Mouse (Mus musculus): Measurements from ENCODE around the gene Nrn1. TPM values are rescaled to one million over a fixed set of nuclear protein-coding genes. Genes with fewer than 3 reads are reported as not detected.

The Nrn1 gene
- 5.2 TPM for total RNA-seq (2023)

DNA sequence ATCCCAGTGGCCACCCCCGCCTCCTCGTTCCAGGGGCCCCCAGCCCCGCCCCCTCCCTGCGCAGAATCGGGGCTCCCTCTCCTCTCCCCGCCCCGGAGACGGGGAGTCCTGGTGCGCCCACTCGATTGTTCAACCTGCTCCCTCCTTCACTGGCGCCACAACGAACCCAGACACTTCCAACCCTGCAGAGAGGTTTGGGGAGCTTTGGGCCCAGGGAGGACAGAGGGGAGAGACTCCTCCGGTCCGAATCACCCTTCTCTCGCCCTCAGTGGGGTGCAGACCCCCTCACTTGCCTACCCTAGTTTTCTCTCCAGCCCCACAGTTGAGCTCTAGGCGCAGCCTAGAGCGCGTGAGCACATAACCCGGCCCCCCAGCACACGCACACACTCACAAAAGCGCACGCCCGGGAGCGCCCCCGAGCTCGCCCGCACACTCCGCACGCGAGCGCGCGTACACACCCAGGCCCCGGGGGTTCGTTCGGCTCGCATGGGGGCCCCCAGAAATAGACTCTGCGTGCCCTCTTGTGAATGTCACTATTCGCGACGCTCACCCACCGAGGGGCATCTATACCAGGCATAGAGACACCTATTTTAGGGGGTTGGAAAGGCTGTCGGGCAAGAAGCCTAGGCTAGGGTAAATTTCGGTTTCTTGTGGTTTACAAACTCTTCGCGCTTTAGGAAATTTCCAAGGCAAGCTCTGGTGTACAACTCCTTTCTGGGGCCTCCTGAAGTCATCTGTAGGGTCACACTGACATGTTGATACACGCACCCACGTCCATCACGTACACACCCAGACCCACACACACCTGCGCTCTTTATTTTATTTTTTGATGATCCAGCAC is at the start of gene Nrn1:
TSS of gene Nrn1 (minus strand) at position 401 of the 841 bp plus-strand sequence.

Measured in CD4-positive naive resting alpha-beta T cell, adult 76 days (primary cell).